Mouse (Mus musculus): ENCODE results near the gene Myh11. TPM values are rescaled to one million over a fixed set of nuclear protein-coding genes. Genes with fewer than 3 reads are reported as not detected.

Myh11 gene
- polyA plus RNA-seq, 1 experiment from 2014 or later, result 15.1 TPM

- no peaks in the 10 kb centered on the region for H3K27me3 ChIP-seq (replicated peaks; ENCODE audit: insufficient read depth, low read length)
- H3K4me2 ChIP-seq (replicated peaks; ENCODE audit: low read depth, low read length), result no peak overlapping the region
- TF ChIP-seq EP300 (IDR thresholded peaks at IDR 0.05), result no peak
- TF ChIP-seq CTCF (IDR thresholded peaks at IDR 0.05), result no peak
- no peaks in the 10 kb centered on the region for H3K36me3 ChIP-seq (ENCODE audit: insufficient read depth, low read length)
- WGBS, result 82% methylated on average over 6 of the region's 6 CpGs
- no peak overlapping the region for H3K27ac ChIP-seq (ENCODE audit: low read length)
- ATAC-seq, result no peak
- no peaks in the 10 kb centered on the region for H3K9me3 ChIP-seq (ENCODE audit: low read length)
- no peak overlapping the region for H3K4me3 ChIP-seq (ENCODE audit: low read depth, low read length)
- peaks cover 6% of the 10 kb centered on the region; the same call in 1 of the 2 replicates for H3K4me1 ChIP-seq (ENCODE audit: insufficient read depth, low read depth, low read length)
- no peak overlapping the region for H3K9ac ChIP-seq (replicated peaks; ENCODE audit: low read depth)
- DNase-seq (ENCODE audit: low spot score), result no peak
These were observed 27.9 kb downstream of the Myh11 start for GRCm38 (mm10) chr16:14263241-14263640.

- DNase-seq (ENCODE audit: low spot score) (no peak), ATAC-seq (no peak)
- no peaks in the 10 kb centered on the region for H3K36me3 ChIP-seq (ENCODE audit: insufficient read depth, low read length)
- H3K4me2 ChIP-seq (replicated peaks; ENCODE audit: low read depth, low read length), result no peak overlapping the region
- H3K4me1 ChIP-seq (ENCODE audit: insufficient read depth, low read depth, low read length), result peaks cover 6% of the 10 kb centered on the region; the same call in 1 of the 2 replicates
- no peak overlapping the region for H3K4me3 ChIP-seq (ENCODE audit: low read depth, low read length)
- no peaks in the 10 kb centered on the region for H3K9me3 ChIP-seq (ENCODE audit: low read length)
- H3K27ac ChIP-seq (ENCODE audit: low read length), result no peak overlapping the region
- WGBS, result 71% methylated on average over 1 of the region's 1 CpGs
- H3K9ac ChIP-seq (replicated peaks; ENCODE audit: low read depth), result no peak overlapping the region
- TF ChIP-seq CTCF (IDR thresholded peaks at IDR 0.05), result no peak
- TF ChIP-seq EP300 (IDR thresholded peaks at IDR 0.05), result no peak
- no peaks in the 10 kb centered on the region for H3K27me3 ChIP-seq (replicated peaks; ENCODE audit: insufficient read depth, low read length)
These were observed 28.8 kb downstream of the Myh11 start for GRCm38 (mm10) chr16:14262410-14262809.

GRCm38 (mm10) chr16:14258856-14259255, 32.3 kb downstream of the Myh11 start:
- no peak overlapping the region for H3K4me2 ChIP-seq (replicated peaks; ENCODE audit: low read depth, low read length)
- no peaks in the 10 kb centered on the region for H3K9me3 ChIP-seq (ENCODE audit: low read length)
- no peak overlapping the region for H3K4me3 ChIP-seq (ENCODE audit: low read depth, low read length)
- TF ChIP-seq CTCF (IDR thresholded peaks at IDR 0.05) (no peak), EP300 (IDR thresholded peaks at IDR 0.05) (no peak)
- 38% methylated on average over 2 of the region's 2 CpGs for WGBS
- H3K36me3 ChIP-seq (ENCODE audit: insufficient read depth, low read length), result no peaks in the 10 kb centered on the region
- peak; percentile 81 for ATAC-seq
- H3K27ac ChIP-seq (ENCODE audit: low read length), result no peak overlapping the region
- peak; percentile 28 for DNase-seq (ENCODE audit: low spot score)
- no peak overlapping the region for H3K9ac ChIP-seq (replicated peaks; ENCODE audit: low read depth)
- H3K4me1 ChIP-seq (ENCODE audit: insufficient read depth, low read depth, low read length), result no peaks in the 10 kb centered on the region; the same call in 1 of the 2 replicates
- no peaks in the 10 kb centered on the region for H3K27me3 ChIP-seq (replicated peaks; ENCODE audit: insufficient read depth, low read length)

GRCm38 (mm10) chr16:14253586-14253985, 37.6 kb downstream of the Myh11 start:
- WGBS, result 71% methylated on average over 3 of the region's 3 CpGs
- Histone ChIP-seq H3K27ac (ENCODE audit: low read length) (no peak overlapping the region), H3K4me2 (replicated peaks; ENCODE audit: low read depth, low read length) (no peak overlapping the region), H3K36me3 (ENCODE audit: insufficient read depth, low read length) (no peaks in the 10 kb centered on the region), H3K4me1 (ENCODE audit: insufficient read depth, low read depth, low read length) (no peaks in the 10 kb centered on the region), H3K4me3 (ENCODE audit: low read depth, low read length) (no peak overlapping the region), H3K27me3 (replicated peaks; ENCODE audit: insufficient read depth, low read length) (no peaks in the 10 kb centered on the region), H3K9me3 (ENCODE audit: low read length) (no peaks in the 10 kb centered on the region), H3K9ac (replicated peaks; ENCODE audit: low read depth) (no peak overlapping the region)
- DNase-seq (ENCODE audit: low spot score), result peak; percentile 37
- ATAC-seq, result no peak
- no peak for TF ChIP-seq CTCF (IDR thresholded peaks at IDR 0.05)
- TF ChIP-seq EP300 (IDR thresholded peaks at IDR 0.05), result no peak

- DNase-seq (ENCODE audit: low spot score), result no peak
- H3K4me2 ChIP-seq (replicated peaks; ENCODE audit: low read depth, low read length), result no peak overlapping the region
- H3K27ac ChIP-seq (ENCODE audit: low read length), result no peak overlapping the region
- H3K9me3 ChIP-seq (ENCODE audit: low read length), result no peaks in the 10 kb centered on the region
- H3K36me3 ChIP-seq (ENCODE audit: insufficient read depth, low read length), result no peaks in the 10 kb centered on the region
- no peaks in the 10 kb centered on the region for H3K4me1 ChIP-seq (ENCODE audit: insufficient read depth, low read depth, low read length)
- H3K27me3 ChIP-seq (replicated peaks; ENCODE audit: insufficient read depth, low read length), result no peaks in the 10 kb centered on the region
- no peak overlapping the region for H3K9ac ChIP-seq (replicated peaks; ENCODE audit: low read depth)
- no peak overlapping the region for H3K4me3 ChIP-seq (ENCODE audit: low read depth, low read length)
- no peak for TF ChIP-seq EP300 (IDR thresholded peaks at IDR 0.05)
- TF ChIP-seq CTCF (IDR thresholded peaks at IDR 0.05), result no peak
- ATAC-seq, result no peak
- WGBS, result 80% methylated on average over 4 of the region's 4 CpGs
These were observed 38.3 kb downstream of the Myh11 start for GRCm38 (mm10) chr16:14252877-14253276.

- Histone ChIP-seq H3K4me3 (ENCODE audit: low read depth, low read length) (no peak overlapping the region), H3K27ac (ENCODE audit: low read length) (no peak overlapping the region), H3K36me3 (ENCODE audit: insufficient read depth, low read length) (no peaks in the 10 kb centered on the region), H3K4me2 (replicated peaks; ENCODE audit: low read depth, low read length) (no peak overlapping the region), H3K9ac (replicated peaks; ENCODE audit: low read depth) (no peak overlapping the region), H3K4me1 (ENCODE audit: insufficient read depth, low read depth, low read length) (no peaks in the 10 kb centered on the region), H3K9me3 (ENCODE audit: low read length) (no peaks in the 10 kb centered on the region), H3K27me3 (replicated peaks; ENCODE audit: insufficient read depth, low read length) (no peaks in the 10 kb centered on the region)
- TF ChIP-seq CTCF (IDR thresholded peaks at IDR 0.05), result no peak
- TF ChIP-seq EP300 (IDR thresholded peaks at IDR 0.05), result no peak
- no peak for DNase-seq (ENCODE audit: low spot score)
- WGBS, result 53% methylated on average over 1 of the region's 1 CpGs
- no peak for ATAC-seq
These were observed 41.3 kb downstream of the Myh11 start for GRCm38 (mm10) chr16:14249913-14250312.

DNA sequence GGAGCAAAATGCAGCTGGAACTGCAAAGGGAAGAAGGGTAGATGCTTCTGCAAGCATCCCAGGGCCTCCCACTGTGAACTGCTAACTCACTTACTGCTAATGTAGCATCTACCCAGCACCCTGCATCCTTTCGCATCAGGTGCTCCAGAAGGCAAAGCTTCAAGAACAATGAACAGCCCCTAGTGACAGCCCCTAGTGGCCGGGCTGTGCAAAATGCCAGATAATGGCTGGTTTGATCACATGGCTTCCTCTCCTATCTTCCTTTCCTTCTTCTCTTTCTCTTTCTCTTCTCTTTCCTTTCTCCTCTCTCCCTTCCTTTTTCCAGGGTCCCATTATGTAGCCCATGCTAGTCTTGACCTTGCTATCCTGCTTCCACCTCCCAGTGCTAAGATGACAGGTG, 48.6 kb downstream of the Myh11 start:
- Histone ChIP-seq H3K9ac (replicated peaks; ENCODE audit: low read depth) (no peak overlapping the region), H3K36me3 (ENCODE audit: insufficient read depth, low read length) (no peaks in the 10 kb centered on the region), H3K4me1 (ENCODE audit: insufficient read depth, low read depth, low read length) (no peaks in the 10 kb centered on the region), H3K4me2 (replicated peaks; ENCODE audit: low read depth, low read length) (no peak overlapping the region), H3K4me3 (ENCODE audit: low read depth, low read length) (no peak overlapping the region), H3K9me3 (ENCODE audit: low read length) (no peaks in the 10 kb centered on the region), H3K27me3 (replicated peaks; ENCODE audit: insufficient read depth, low read length) (no peaks in the 10 kb centered on the region), H3K27ac (ENCODE audit: low read length) (no peak overlapping the region)
- TF ChIP-seq EP300 (IDR thresholded peaks at IDR 0.05) (no peak), CTCF (IDR thresholded peaks at IDR 0.05) (peak; percentile 70)
- ATAC-seq, result peak; percentile 21; the same call in 1 of the 2 replicates
- peak; percentile 21 for DNase-seq (ENCODE audit: low spot score)
- 27% methylated on average over 2 of the region's 2 CpGs for WGBS
